Comparison of ENCODE assay signal across 21 mouse cellular contexts in genomic region chr8:122193521-122193920, GRCm38 (mm10).
DNase-seq lines count a peak whose midpoint lies in the region; ATAC-seq and TF ChIP-seq lines count a peak whose summit lies in the region.
"Had no signal": no experiment of that assay in that cellular context is flagged by ENCODE, and none has a peak within 500 bp of the region (broad histone marks: within the 10 kb centered on the region; RNA-seq: fewer than 3 reads in every experiment).

No protein-coding gene starts in this region.

- no peak for TF ChIP-seq CTCF in gastrocnemius, adult 2 months (IDR thresholded peaks at IDR 0.05)
- no peak for TF ChIP-seq CTCF in kidney, adult 2 months (conservative IDR thresholded peaks at IDR 0.05; ENCODE audit: insufficient read depth, insufficient read length, low read depth, low read length)

- DNase-seq in gastrocnemius, adult 2 months, result no peak
- DNase-seq in gastrocnemius, postnatal 4 days (ENCODE audit: low spot score in 2 of 2), result no peak
- no peak for DNase-seq in kidney, adult 2 months
- DNase-seq in embryonic facial prominence, embryonic 11.5 days (ENCODE audit: low spot score), result peak; percentile 59
- no peak for DNase-seq in cerebellum, adult 11 months
- no peak for DNase-seq in cerebellum, adult 11-12 months
- DNase-seq: adrenal gland, postnatal 14 days; cerebellum, adult 9-11 months; layer of hippocampus, adult 9-11 months; lung, adult 18-20 months; retina, postnatal 1 day; right cerebral cortex, postnatal 25 days; spleen, adult 18-20 months had no signal

- ATAC-seq in kidney, embryonic 15.5 days (replicated peaks; ENCODE audit: low FRiP score), result no peak
- no peak for ATAC-seq in embryonic facial prominence, embryonic 11.5 days (replicated peaks; ENCODE audit: insufficient number of reproducible peaks, low FRiP score, low TSS enrichment, low read depth)
- ATAC-seq in limb, embryonic 12.5 days (ENCODE audit: insufficient number of reproducible peaks, insufficient read depth, low FRiP score, low TSS enrichment, low read depth), result no peak
- ATAC-seq: forebrain, embryonic 16.5 days; liver, embryonic 12.5 days; midbrain, embryonic 15.5 days had no signal

- no peak for TF ChIP-seq POLR2A in kidney, adult 2 months (IDR thresholded peaks at IDR 0.05; ENCODE audit: low read depth, low read length)

- intact Hi-C loops in gastrocnemius, adult 2 months (cut with DNase I), result no loop called here

- H3K9ac ChIP-seq in kidney, embryonic 15.5 days, result no peak overlapping the region
- H3K9ac ChIP-seq in embryonic facial prominence, embryonic 11.5 days (replicated peaks; ENCODE audit: low read length), result no peak overlapping the region
- no peak overlapping the region for H3K9ac ChIP-seq in limb, embryonic 12.5 days (replicated peaks)
- H3K9ac ChIP-seq: liver, embryonic 12.5 days; midbrain, embryonic 15.5 days; neural tube, embryonic 13.5 days had no signal

- no peak overlapping the region for H3K4me2 ChIP-seq in kidney, embryonic 15.5 days
- H3K4me2 ChIP-seq in embryonic facial prominence, embryonic 11.5 days (ENCODE audit: low read depth, low read length), result no peak overlapping the region
- no peak overlapping the region; the same call in 1 of the 2 replicates for H3K4me2 ChIP-seq in limb, embryonic 12.5 days
- H3K4me2 ChIP-seq: liver, embryonic 12.5 days; midbrain, embryonic 15.5 days; neural tube, embryonic 13.5 days had no signal

- 60% methylated on average over 11 of the region's 11 CpGs for WGBS in kidney, embryonic 15.5 days
- 72% methylated on average over 11 of the region's 11 CpGs for WGBS in kidney, adult 2 months
- 43% methylated on average over 11 of the region's 11 CpGs for WGBS in embryonic facial prominence, embryonic 11.5 days
- WGBS in limb, embryonic 12.5 days, result 54% methylated on average over 11 of the region's 11 CpGs

- H3K9me3 ChIP-seq in kidney, embryonic 15.5 days (replicated peaks), result no peaks in the 10 kb centered on the region
- no peaks in the 10 kb centered on the region for H3K9me3 ChIP-seq in embryonic facial prominence, embryonic 11.5 days (replicated peaks; ENCODE audit: control insufficient read depth, low read length)
- H3K9me3 ChIP-seq in limb, embryonic 12.5 days, result no peaks in the 10 kb centered on the region
- H3K9me3 ChIP-seq: liver, embryonic 12.5 days; midbrain, embryonic 15.5 days; neural tube, embryonic 13.5 days had no signal

- H3K36me3 ChIP-seq in kidney, embryonic 15.5 days, result no peaks in the 10 kb centered on the region
- H3K36me3 ChIP-seq in kidney, adult 2 months (ENCODE audit: control insufficient read depth, insufficient read depth, low read length), result no peaks in the 10 kb centered on the region
- no peaks in the 10 kb centered on the region for H3K36me3 ChIP-seq in embryonic facial prominence, embryonic 11.5 days (replicated peaks; ENCODE audit: control insufficient read depth, insufficient read depth, low read depth, low read length)
- no peaks in the 10 kb centered on the region for H3K36me3 ChIP-seq in limb, embryonic 12.5 days
- H3K36me3 ChIP-seq: liver, embryonic 12.5 days; midbrain, embryonic 15.5 days; neural tube, embryonic 13.5 days had no signal

- H3K27me3 ChIP-seq in kidney, embryonic 15.5 days, result no peaks in the 10 kb centered on the region
- no peaks in the 10 kb centered on the region for H3K27me3 ChIP-seq in kidney, adult 2 months (replicated peaks; ENCODE audit: control insufficient read depth, insufficient read depth, low read length)
- no peaks in the 10 kb centered on the region for H3K27me3 ChIP-seq in embryonic facial prominence, embryonic 11.5 days (ENCODE audit: control insufficient read depth, insufficient read depth, low read length)
- no peaks in the 10 kb centered on the region; the same call in 1 of the 2 replicates for H3K27me3 ChIP-seq in limb, embryonic 12.5 days
- H3K27me3 ChIP-seq: midbrain, embryonic 15.5 days; neural tube, embryonic 13.5 days had no signal

- peaks cover 42% of the 10 kb centered on the region for H3K4me1 ChIP-seq in kidney, embryonic 15.5 days
- no peaks in the 10 kb centered on the region for H3K4me1 ChIP-seq in kidney, adult 2 months (ENCODE audit: control insufficient read depth, insufficient read depth, low read length)
- H3K4me1 ChIP-seq in embryonic facial prominence, embryonic 11.5 days (ENCODE audit: control insufficient read depth, insufficient read depth, low read length), result peaks cover 6% of the 10 kb centered on the region
- H3K4me1 ChIP-seq in limb, embryonic 12.5 days (replicated peaks), result peaks cover 42% of the 10 kb centered on the region

- peak overlapping the region; percentile 57 for H3K27ac ChIP-seq in gastrocnemius, adult 2 months
- H3K27ac ChIP-seq in kidney, embryonic 15.5 days, result peak overlapping the region; percentile 51; the same call in 1 of the 2 replicates
- no peak overlapping the region for H3K27ac ChIP-seq in kidney, adult 2 months (ENCODE audit: insufficient read depth, low read depth, low read length)
- no peak overlapping the region for H3K27ac ChIP-seq in embryonic facial prominence, embryonic 11.5 days (replicated peaks; ENCODE audit: low read depth, low read length)
- peak overlapping the region; percentile 43; the same call in 1 of the 2 replicates for H3K27ac ChIP-seq in limb, embryonic 12.5 days
- H3K27ac ChIP-seq: kidney, postnatal 0 days; liver, embryonic 12.5 days; midbrain, embryonic 15.5 days; neural tube, embryonic 13.5 days had no signal

- no peak overlapping the region for H3K4me3 ChIP-seq in gastrocnemius, adult 2 months
- no peak overlapping the region for H3K4me3 ChIP-seq in kidney, embryonic 15.5 days (replicated peaks)
- H3K4me3 ChIP-seq in kidney, adult 2 months (ENCODE audit: insufficient read depth, low read depth, low read length), result no peak overlapping the region
- no peak overlapping the region for H3K4me3 ChIP-seq in embryonic facial prominence, embryonic 11.5 days (ENCODE audit: low read depth, low read length)
- no peak overlapping the region for H3K4me3 ChIP-seq in limb, embryonic 12.5 days (replicated peaks)
- H3K4me3 ChIP-seq: liver, embryonic 12.5 days; midbrain, embryonic 15.5 days; myocyte; neural tube, embryonic 13.5 days had no signal

Comparison
In these comparisons a context has a peak if more than half of its experiments do, and no peak if none do; other contexts are left out.
1. H3K27ac ChIP-seq: peak in gastrocnemius, adult 2 months (single experiment), kidney, embryonic 15.5 days (single experiment) and limb, embryonic 12.5 days (single experiment); none in kidney, adult 2 months (single experiment) and embryonic facial prominence, embryonic 11.5 days (single experiment).